Mouse (Mus musculus): ENCODE measurements around the gene Rnf126. TPM values are rescaled to one million over a fixed set of nuclear protein-coding genes. Genes with fewer than 3 reads are reported as not detected.

Rnf126 gene
- polyA plus RNA-seq, 1 experiment from 2014 or later = 104 TPM

DNA sequence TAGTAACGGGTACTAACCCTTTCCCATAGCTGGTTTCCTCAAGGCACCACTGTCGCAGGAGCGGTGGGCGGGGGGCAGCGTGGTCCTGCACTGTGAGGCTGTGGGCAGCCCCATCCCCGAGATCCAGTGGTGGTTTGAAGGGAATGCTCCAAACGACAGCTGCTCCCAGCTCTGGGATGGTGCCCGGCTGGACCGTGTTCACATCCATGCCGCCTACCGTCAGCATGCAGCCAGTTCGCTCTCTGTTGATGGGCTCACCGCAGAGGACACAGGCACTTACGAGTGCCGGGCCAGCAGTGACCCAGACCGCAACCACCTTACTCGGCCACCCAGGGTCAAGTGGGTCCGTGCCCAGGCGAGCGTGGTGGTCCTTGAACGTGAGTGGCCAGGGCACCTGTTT, 58.1 kb downstream of the Rnf126 start:
- Histone ChIP-seq H3K9ac (ENCODE audit: low read depth, low read length) (no peak overlapping the region), H3K4me2 (replicated peaks; ENCODE audit: low read depth, low read length) (no peak overlapping the region), H3K4me3 (ENCODE audit: low read length) (no peak overlapping the region), H3K4me1 (ENCODE audit: control insufficient read depth, insufficient read depth, low read length) (peaks cover 31% of the 10 kb centered on the region), H3K9me3 (ENCODE audit: control insufficient read depth, low read length) (no peaks in the 10 kb centered on the region), H3K27me3 (ENCODE audit: control insufficient read depth, insufficient read depth, low read length) (no peaks in the 10 kb centered on the region), H3K27ac (ENCODE audit: low read depth, low read length) (no peak overlapping the region), H3K36me3 (ENCODE audit: control insufficient read depth, insufficient read depth, low read length) (peaks cover 51% of the 10 kb centered on the region)
- WGBS = 90% methylated on average over 21 of the region's 21 CpGs
- no peak for ATAC-seq (ENCODE audit: low FRiP score, low TSS enrichment)

Other genes with a start within 250 kb of the Rnf126 start
- gene Plpp2, start 233.2 kb downstream of the Rnf126 start, polyA plus RNA-seq (2014; fragmentation: Nextera tagmentation; extraction: Ambion mirVana) = 34.9 and 43.3 TPM in 2 replicates
- 44.2 and 47.4 TPM in 2 replicates for gene Mier2, start 211.8 kb downstream of the Rnf126 start, polyA plus RNA-seq (2014; fragmentation: Nextera tagmentation; extraction: Ambion mirVana)
- not detected in 2 replicates for gene Theg, start 179.6 kb downstream of the Rnf126 start, polyA plus RNA-seq (2014; fragmentation: Nextera tagmentation; extraction: Ambion mirVana)
- not detected in 2 replicates for gene C2cd4c, start 152.9 kb downstream of the Rnf126 start, polyA plus RNA-seq (2014; fragmentation: Nextera tagmentation; extraction: Ambion mirVana)
- gene Shc2, start 129.0 kb downstream of the Rnf126 start, polyA plus RNA-seq (2014; fragmentation: Nextera tagmentation; extraction: Ambion mirVana) = 6.9 and 8.5 TPM in 2 replicates
- not detected in 2 replicates for gene Odf3l2, start 121.2 kb downstream of the Rnf126 start, polyA plus RNA-seq (2014; fragmentation: Nextera tagmentation; extraction: Ambion mirVana)
- gene Madcam1, start 102.4 kb downstream of the Rnf126 start, polyA plus RNA-seq (2014; fragmentation: Nextera tagmentation; extraction: Ambion mirVana) = 2.6 and 3.6 TPM in 2 replicates
- gene Tpgs1, start 97.6 kb downstream of the Rnf126 start, polyA plus RNA-seq (2014; fragmentation: Nextera tagmentation; extraction: Ambion mirVana) = 85.7 and 90.9 TPM in 2 replicates
- 105 and 108 TPM in 2 replicates for gene Cdc34, start 84.8 kb downstream of the Rnf126 start, polyA plus RNA-seq (2014; fragmentation: Nextera tagmentation; extraction: Ambion mirVana)
- 0.54 and 0.61 TPM in 2 replicates for gene Gzmm, start 77.9 kb downstream of the Rnf126 start, polyA plus RNA-seq (2014; fragmentation: Nextera tagmentation; extraction: Ambion mirVana)
- gene Bsg, start 62.5 kb downstream of the Rnf126 start, polyA plus RNA-seq (2014; fragmentation: Nextera tagmentation; extraction: Ambion mirVana) = 847 and 943 TPM in 2 replicates
- 0.11 and 0.14 TPM in 2 replicates for gene Hcn2, start 50.3 kb downstream of the Rnf126 start, polyA plus RNA-seq (2014; fragmentation: Nextera tagmentation; extraction: Ambion mirVana)
- gene Polrmt, start 20.4 kb downstream of the Rnf126 start, polyA plus RNA-seq (2014; fragmentation: Nextera tagmentation; extraction: Ambion mirVana) = 33.2 and 38.9 TPM in 2 replicates
- 0.11 and 0.61 TPM in 2 replicates for gene Fgf22, start 11.9 kb downstream of the Rnf126 start, polyA plus RNA-seq (2014; fragmentation: Nextera tagmentation; extraction: Ambion mirVana)
- gene Fstl3, start 10.3 kb upstream of the Rnf126 start, polyA plus RNA-seq (2014; fragmentation: Nextera tagmentation; extraction: Ambion mirVana) = 4.9 and 8.2 TPM in 2 replicates
- gene Prss57, start 24.0 kb upstream of the Rnf126 start, polyA plus RNA-seq (2014; fragmentation: Nextera tagmentation; extraction: Ambion mirVana) = not detected in 2 replicates
- 101 and 136 TPM in 2 replicates for gene Palm, start 26.6 kb upstream of the Rnf126 start, polyA plus RNA-seq (2014; fragmentation: Nextera tagmentation; extraction: Ambion mirVana)
- 4.1 and 9.0 TPM in 2 replicates for gene Misp, start 54.0 kb upstream of the Rnf126 start, polyA plus RNA-seq (2014; fragmentation: Nextera tagmentation; extraction: Ambion mirVana)
- 279 and 333 TPM in 2 replicates for gene Ptbp1, start 87.5 kb upstream of the Rnf126 start, polyA plus RNA-seq (2014; fragmentation: Nextera tagmentation; extraction: Ambion mirVana)
- gene Prtn3, start 107.5 kb upstream of the Rnf126 start, polyA plus RNA-seq (2014; fragmentation: Nextera tagmentation; extraction: Ambion mirVana) = 9.6 and 11.1 TPM in 2 replicates
- gene Plppr3, start 107.7 kb upstream of the Rnf126 start, polyA plus RNA-seq (2014; fragmentation: Nextera tagmentation; extraction: Ambion mirVana) = 58.8 and 59.7 TPM in 2 replicates
- gene Elane, start 119.3 kb upstream of the Rnf126 start, polyA plus RNA-seq (2014; fragmentation: Nextera tagmentation; extraction: Ambion mirVana) = not detected in 2 replicates
- not detected in 2 replicates for gene Cfd, start 123.9 kb upstream of the Rnf126 start, polyA plus RNA-seq (2014; fragmentation: Nextera tagmentation; extraction: Ambion mirVana)
- 48.0 and 61.2 TPM in 2 replicates for gene Med16, start 142.0 kb upstream of the Rnf126 start, polyA plus RNA-seq (2014; fragmentation: Nextera tagmentation; extraction: Ambion mirVana)
- 4.6 and 10.8 TPM in 2 replicates for gene Gm26602, start 143.9 kb upstream of the Rnf126 start, polyA plus RNA-seq (2014; fragmentation: Nextera tagmentation; extraction: Ambion mirVana)
- 0.47 and 0.61 TPM in 2 replicates for gene Kiss1r, start 150.0 kb upstream of the Rnf126 start, polyA plus RNA-seq (2014; fragmentation: Nextera tagmentation; extraction: Ambion mirVana)
- gene R3hdm4, start 154.3 kb upstream of the Rnf126 start, polyA plus RNA-seq (2014; fragmentation: Nextera tagmentation; extraction: Ambion mirVana) = 102 and 137 TPM in 2 replicates
- 12.0 and 12.3 TPM in 2 replicates for gene Arid3a, start 160.1 kb upstream of the Rnf126 start, polyA plus RNA-seq (2014; fragmentation: Nextera tagmentation; extraction: Ambion mirVana)
- gene Wdr18, start 193.2 kb upstream of the Rnf126 start, polyA plus RNA-seq (2014; fragmentation: Nextera tagmentation; extraction: Ambion mirVana) = 132 and 147 TPM in 2 replicates
- 0.19 and 0.29 TPM in 2 replicates for gene Grin3b, start 203.8 kb upstream of the Rnf126 start, polyA plus RNA-seq (2014; fragmentation: Nextera tagmentation; extraction: Ambion mirVana)
- gene Tmem259, start 217.4 kb upstream of the Rnf126 start, polyA plus RNA-seq (2014; fragmentation: Nextera tagmentation; extraction: Ambion mirVana) = 18.8 and 27.8 TPM in 2 replicates
- 186 and 220 TPM in 2 replicates for gene Cnn2, start 221.6 kb upstream of the Rnf126 start, polyA plus RNA-seq (2014; fragmentation: Nextera tagmentation; extraction: Ambion mirVana)
- gene Abca7, start 229.5 kb upstream of the Rnf126 start, polyA plus RNA-seq (2014; fragmentation: Nextera tagmentation; extraction: Ambion mirVana) = 1.8 and 2.7 TPM in 2 replicates
- 4.8 and 7.7 TPM in 2 replicates for gene Arhgap45, start 249.7 kb upstream of the Rnf126 start, polyA plus RNA-seq (2014; fragmentation: Nextera tagmentation; extraction: Ambion mirVana)

All from kidney, embryonic 14.5 days (tissue).